ENCODE assay signal across 8 mouse cellular contexts in genomic region chr11:85640659-85641058, GRCm38 (mm10).
A peak's percentile ranks its signal among the peaks of the same experiment; 100 is the strongest.
DNase-seq lines count a peak whose midpoint lies in the region; ATAC-seq and TF ChIP-seq lines count a peak whose summit lies in the region.

No protein-coding gene starts in this region.

- peak overlapping the region; percentile 7; the same call in 1 of the 2 replicates for H3K4me2 ChIP-seq in heart, postnatal 0 days (ENCODE audit: low read depth, low read length)
- peak overlapping the region; percentile 41 for H3K4me2 ChIP-seq in midbrain, embryonic 13.5 days (replicated peaks)

- no peaks in the 10 kb centered on the region for H3K9me3 ChIP-seq in heart, postnatal 0 days (replicated peaks; ENCODE audit: control insufficient read depth, low read length)
- no peaks in the 10 kb centered on the region for H3K9me3 ChIP-seq in midbrain, embryonic 13.5 days

- no peaks in the 10 kb centered on the region for H3K36me3 ChIP-seq in heart, postnatal 0 days (replicated peaks; ENCODE audit: control insufficient read depth, insufficient read depth, low read length)
- H3K36me3 ChIP-seq in midbrain, embryonic 13.5 days, result no peaks in the 10 kb centered on the region

- WGBS in heart, postnatal 0 days, result 45% methylated on average over 5 of the region's 5 CpGs
- 23% methylated on average over 5 of the region's 5 CpGs for WGBS in midbrain, embryonic 13.5 days

- no peak for ATAC-seq in heart, postnatal 0 days (ENCODE audit: insufficient read depth, low read depth)
- peak; percentile 83 for ATAC-seq in midbrain, embryonic 13.5 days
- no peak for ATAC-seq in cerebellum, adult (ENCODE audit: insufficient number of reproducible peaks, low FRiP score, low TSS enrichment)

- peaks cover 4% of the 10 kb centered on the region; the same call in 1 of the 2 replicates for H3K4me1 ChIP-seq in heart, postnatal 0 days (ENCODE audit: control insufficient read depth, insufficient read depth)
- peaks cover 46% of the 10 kb centered on the region for H3K4me1 ChIP-seq in midbrain, embryonic 13.5 days (replicated peaks)

- peak overlapping the region; percentile 37 for H3K4me3 ChIP-seq in layer of hippocampus, adult 2 months
- no peak overlapping the region for H3K4me3 ChIP-seq in heart, postnatal 0 days (ENCODE audit: low read depth, low read length)
- H3K4me3 ChIP-seq in midbrain, embryonic 13.5 days (replicated peaks), result no peak overlapping the region; the same call in 1 of the 2 replicates

- TF ChIP-seq EP300 in heart, postnatal 0 days (IDR thresholded peaks at IDR 0.05; ENCODE audit: low read depth), result no peak

- no peak overlapping the region for H3K9ac ChIP-seq in heart, postnatal 0 days (replicated peaks; ENCODE audit: low read depth, low read length)
- H3K9ac ChIP-seq in midbrain, embryonic 13.5 days (replicated peaks), result no peak overlapping the region

- TF ChIP-seq CTCF in layer of hippocampus, adult 2 months (conservative IDR thresholded peaks at IDR 0.05), result peak; percentile 46
- TF ChIP-seq CTCF in heart, postnatal 0 days (IDR thresholded peaks at IDR 0.05; ENCODE audit: low read depth), result no peak

- peak overlapping the region; percentile 44 for H3K27ac ChIP-seq in layer of hippocampus, adult 2 months
- H3K27ac ChIP-seq in heart, postnatal 0 days (ENCODE audit: low read depth), result no peak overlapping the region
- H3K27ac ChIP-seq in midbrain, embryonic 13.5 days, result peak overlapping the region; percentile 40; the same call in 1 of the 2 replicates

- DNase-seq in layer of hippocampus, adult 2 months (ENCODE audit: low spot score in 2 of 2), result no peak
- no peak for DNase-seq in layer of hippocampus, adult 9-11 months
- DNase-seq in brain, adult 2 months (ENCODE audit: low read depth, low spot score), result peak; percentile 66
- no peak for DNase-seq in heart, postnatal 0 days (ENCODE audit: low spot score)
- no peak for DNase-seq in B cell, adult 2 months
- DNase-seq in cerebellum, adult 11-12 months, result no peak

- no peaks in the 10 kb centered on the region for H3K27me3 ChIP-seq in heart, postnatal 0 days (ENCODE audit: control insufficient read depth, insufficient read depth, low read length)
- H3K27me3 ChIP-seq in midbrain, embryonic 13.5 days, result no peaks in the 10 kb centered on the region
